Mouse (Mus musculus) E14TG2a.4 (cell line): ENCODE results near the gene Tmem170b.

Experiments used
- H3K27me3 ChIP-seq: 2 replicates; pipeline ENCODE4 v1.6.1; 2014; ENCODE audit warnings: low read length, control low read depth; ENCODE audit not compliant: insufficient read depth
- H3K36me3 ChIP-seq: 2 replicates; pipeline ENCODE4 v1.6.1; 2014; ENCODE audit warnings: low read length, control low read depth; ENCODE audit not compliant: insufficient read depth
- H3K4me1 ChIP-seq: replicated peaks from 2 replicates; pipeline ENCODE4 v1.6.1; 2014; ENCODE audit warnings: low read depth, low read length, control low read depth
- H3K4me3 ChIP-seq: replicated peaks from 2 replicates; pipeline ENCODE4 v1.5.1; 2014; ENCODE audit warnings: mild to moderate bottlenecking, low read length
- H3K9me3 ChIP-seq: 2 replicates; pipeline ENCODE4 v1.6.1; 2014; ENCODE audit warnings: low read length, control low read depth
- CTCF ChIP-seq: conservative IDR thresholded peaks from 2 replicates; pipeline ENCODE4 v1.5.1; 2014; ENCODE audit warnings: low read length
- NANOG ChIP-seq: IDR thresholded peaks from 2 replicates; pipeline ENCODE4 v1.6.1; 2014; ENCODE audit warnings: borderline replicate concordance, low read length, mixed read lengths
- POU5F1 ChIP-seq: IDR thresholded peaks from 2 replicates; pipeline ENCODE4 v1.6.1; 2014; ENCODE audit warnings: low read length, borderline replicate concordance

The Tmem170b gene

GRCm38 (mm10) chr13:41605099-41606010 lies at the start of gene Tmem170b:
Gene Tmem170b (plus strand): TSS chr13:41605907.
- TF ChIP-seq CTCF (no peak), POU5F1 (no peak)
- no peaks in the 10 kb centered on the region; the same call in 1 of the 2 replicates for H3K27me3 ChIP-seq
- no peaks in the 10 kb centered on the region for H3K36me3 ChIP-seq
- no peaks in the 10 kb centered on the region for H3K9me3 ChIP-seq
- peaks cover 18% of the 10 kb centered on the region for H3K4me1 ChIP-seq
- peak within 1 kb of the TSS; percentile 93 for H3K4me3 ChIP-seq

- no peak for TF ChIP-seq POU5F1
- TF ChIP-seq NANOG: no peak
- TF ChIP-seq CTCF: no peak
- no peaks in the 10 kb centered on the region for H3K4me1 ChIP-seq
- H3K36me3 ChIP-seq: no peaks in the 10 kb centered on the region
- no peak overlapping the region for H3K4me3 ChIP-seq
- no peaks in the 10 kb centered on the region for H3K9me3 ChIP-seq
- H3K27me3 ChIP-seq: no peaks in the 10 kb centered on the region
These were observed 44.7 kb upstream of the Tmem170b start for GRCm38 (mm10) chr13:41561024-41561423.

DNA sequence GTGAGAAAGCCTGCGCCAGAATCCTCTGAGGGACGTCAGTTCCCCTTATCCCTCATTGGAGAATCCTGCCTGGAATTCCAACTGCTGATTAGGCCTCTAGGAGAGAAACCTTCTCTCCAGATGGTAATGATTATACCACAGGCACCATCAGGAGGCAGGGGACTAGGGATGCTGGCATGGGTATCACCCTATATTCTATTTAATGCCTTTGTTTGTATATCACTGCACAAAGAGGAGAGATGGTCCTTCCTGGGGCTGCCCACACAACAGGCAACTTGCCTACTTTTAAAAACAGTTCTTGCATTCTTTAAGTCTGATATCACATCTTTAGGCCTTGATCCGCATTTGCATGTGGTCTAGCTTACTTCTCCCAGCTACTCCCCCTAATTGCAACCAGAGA lies 37.3 kb upstream of the Tmem170b start:
- Histone ChIP-seq H3K36me3 (no peaks in the 10 kb centered on the region), H3K9me3 (peaks cover 12% of the 10 kb centered on the region), H3K4me3 (no peak overlapping the region), H3K27me3 (no peaks in the 10 kb centered on the region), H3K4me1 (no peaks in the 10 kb centered on the region)
- no peak for TF ChIP-seq NANOG
- TF ChIP-seq CTCF: no peak

DNA sequence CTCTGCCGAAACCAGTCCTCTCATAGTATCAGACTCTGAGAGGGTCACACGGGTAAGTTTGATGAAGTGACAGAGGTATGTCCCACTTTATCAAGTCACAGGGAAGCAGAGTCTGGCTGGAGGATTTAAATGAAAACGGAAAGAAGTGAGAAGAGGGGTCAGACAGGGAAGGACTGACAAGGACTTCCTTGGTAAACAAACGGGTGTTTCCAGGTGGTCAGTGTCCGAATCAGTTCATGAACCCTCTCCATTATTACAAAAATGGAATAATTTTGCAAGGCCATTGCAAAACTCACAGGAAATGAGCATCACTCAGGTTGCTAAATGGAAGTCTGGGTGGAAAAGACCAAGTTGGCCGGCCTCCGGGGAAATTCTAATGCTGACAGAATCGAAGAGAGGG lies 36.8 kb upstream of the Tmem170b start:
- Histone ChIP-seq H3K36me3 (no peaks in the 10 kb centered on the region), H3K4me1 (no peaks in the 10 kb centered on the region), H3K4me3 (no peak overlapping the region), H3K9me3 (peaks cover 12% of the 10 kb centered on the region), H3K27me3 (no peaks in the 10 kb centered on the region)
- no peak for TF ChIP-seq CTCF
- TF ChIP-seq POU5F1: no peak
- TF ChIP-seq NANOG: no peak

DNA sequence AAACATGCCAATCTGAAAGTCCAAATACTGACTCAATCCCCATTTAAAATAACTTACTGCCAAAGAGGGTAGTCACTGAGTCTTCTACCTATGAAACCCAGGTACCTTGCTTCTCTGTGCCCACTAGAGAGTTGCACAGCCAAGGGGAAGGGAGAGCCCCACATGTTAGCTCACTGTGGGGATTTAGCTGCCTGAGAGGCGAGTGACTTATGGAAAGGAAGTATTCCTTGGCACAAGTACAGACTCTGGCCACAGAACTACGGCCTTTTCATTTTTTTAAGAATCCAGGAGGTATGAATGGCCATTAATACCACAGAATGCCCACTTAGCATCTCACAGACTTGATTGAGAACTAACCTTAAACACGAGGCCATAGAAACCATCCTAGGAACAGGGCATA lies 35.9 kb upstream of the Tmem170b start:
- Histone ChIP-seq H3K4me3 (no peak overlapping the region), H3K4me1 (no peaks in the 10 kb centered on the region), H3K9me3 (peaks cover 12% of the 10 kb centered on the region), H3K27me3 (no peaks in the 10 kb centered on the region), H3K36me3 (no peaks in the 10 kb centered on the region)
- TF ChIP-seq POU5F1 (no peak), CTCF (no peak), NANOG (no peak)

- H3K4me1 ChIP-seq: peaks cover 3% of the 10 kb centered on the region
- no peaks in the 10 kb centered on the region for H3K27me3 ChIP-seq
- H3K9me3 ChIP-seq: peaks cover 12% of the 10 kb centered on the region
- H3K4me3 ChIP-seq: no peak overlapping the region
- H3K36me3 ChIP-seq: no peaks in the 10 kb centered on the region
- TF ChIP-seq CTCF (peak; percentile 90), POU5F1 (no peak), NANOG (no peak)
These were observed 34.0 kb upstream of the Tmem170b start for GRCm38 (mm10) chr13:41571368-41572350.

DNA sequence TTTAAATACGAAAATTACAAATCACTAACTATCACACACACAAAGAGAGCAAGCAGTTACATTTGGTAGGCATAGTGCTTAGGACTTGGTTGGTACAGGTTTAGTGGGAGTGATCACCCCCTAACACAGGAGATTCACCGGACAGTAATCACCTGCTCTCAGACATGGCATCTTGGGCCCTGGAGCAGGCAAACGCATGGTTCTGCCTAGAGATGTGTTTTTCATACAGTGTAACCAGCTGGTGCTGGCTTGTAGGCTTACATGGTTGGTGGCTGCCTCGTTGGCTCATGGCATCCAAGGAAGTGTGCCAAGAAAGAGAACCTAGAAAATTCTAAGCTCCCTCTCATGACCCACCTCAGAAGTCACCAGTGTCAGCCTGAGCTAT lies 33.4 kb upstream of the Tmem170b start:
- Histone ChIP-seq H3K36me3 (no peaks in the 10 kb centered on the region), H3K9me3 (peaks cover 12% of the 10 kb centered on the region), H3K4me1 (peaks cover 10% of the 10 kb centered on the region), H3K4me3 (no peak overlapping the region), H3K27me3 (no peaks in the 10 kb centered on the region)
- TF ChIP-seq NANOG: no peak
- TF ChIP-seq CTCF: no peak
- no peak for TF ChIP-seq POU5F1

- no peaks in the 10 kb centered on the region for H3K27me3 ChIP-seq
- H3K9me3 ChIP-seq: peaks cover 12% of the 10 kb centered on the region
- no peaks in the 10 kb centered on the region for H3K36me3 ChIP-seq
- no peak overlapping the region for H3K4me3 ChIP-seq
- H3K4me1 ChIP-seq: peaks cover 10% of the 10 kb centered on the region
- TF ChIP-seq CTCF: no peak
- no peak for TF ChIP-seq POU5F1
- no peak for TF ChIP-seq NANOG
These were observed 32.4 kb upstream of the Tmem170b start for GRCm38 (mm10) chr13:41573126-41573846.
